In the genomic region with DNA sequence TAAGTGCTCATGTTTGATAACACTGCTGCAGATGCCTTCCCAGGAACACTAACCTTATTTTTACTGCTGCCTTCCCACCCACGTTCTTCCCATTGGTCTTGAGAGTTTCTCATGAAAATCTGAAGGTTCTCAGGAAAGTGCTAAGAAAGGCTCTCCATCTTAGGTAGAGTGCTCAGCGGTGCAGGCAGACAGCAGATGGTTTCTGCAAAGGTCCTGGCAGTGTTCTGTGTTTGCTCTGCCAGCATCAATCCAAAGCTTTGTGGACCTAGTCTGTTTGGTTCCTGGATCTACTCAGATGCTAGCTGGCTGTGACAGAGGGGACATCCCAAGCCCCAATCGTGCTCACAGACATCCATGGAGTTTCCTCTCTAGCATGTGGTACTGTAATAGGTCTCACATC, we compare ENCODE assay signal across 14 mouse cellular contexts.
DNase-seq lines count a peak whose midpoint lies in the region; ATAC-seq lines count a peak whose summit lies in the region.
"Had no signal": no experiment of that assay in that cellular context is flagged by ENCODE, and none has a peak within 500 bp of the region (broad histone marks: within the 10 kb centered on the region; RNA-seq: fewer than 3 reads in every experiment).

No protein-coding gene starts in this region.

- no peaks in the 10 kb centered on the region for H3K27me3 ChIP-seq in stomach, embryonic 16.5 days (ENCODE audit: control insufficient read depth, insufficient read depth, low read length)
- H3K27me3 ChIP-seq: CH12.LX; lung, embryonic 15.5 days; neural tube, embryonic 12.5 days had no signal

- peak; percentile 86 for ATAC-seq in cerebellum, adult (ENCODE audit: insufficient number of reproducible peaks, low FRiP score, low TSS enrichment)
- ATAC-seq in stomach, embryonic 16.5 days (ENCODE audit: insufficient read depth, low FRiP score), result peak; percentile 64; the same call in 1 of the 2 replicates
- ATAC-seq: hindbrain, postnatal 0 days had no signal

- intact Hi-C loops in left cerebral cortex, postnatal 10 days (cut with DNase I), result no loop called here

- no peak overlapping the region for H3K9ac ChIP-seq in stomach, embryonic 16.5 days (ENCODE audit: low read length)
- H3K9ac ChIP-seq: lung, embryonic 15.5 days; neural tube, embryonic 12.5 days had no signal

- no peaks in the 10 kb centered on the region for H3K36me3 ChIP-seq in stomach, embryonic 16.5 days (ENCODE audit: control insufficient read depth, insufficient read depth, low read length)
- H3K36me3 ChIP-seq: lung, embryonic 15.5 days; neural tube, embryonic 12.5 days had no signal

- WGBS in stomach, embryonic 16.5 days, result 51% methylated on average over 3 of the region's 3 CpGs

- no peak overlapping the region for H3K4me3 ChIP-seq in stomach, embryonic 16.5 days (replicated peaks; ENCODE audit: low read length)
- H3K4me3 ChIP-seq: lung, embryonic 15.5 days; neural tube, embryonic 12.5 days had no signal

- no peaks in the 10 kb centered on the region for H3K4me1 ChIP-seq in stomach, embryonic 16.5 days (ENCODE audit: control insufficient read depth, insufficient read depth, low read length)
- H3K4me1 ChIP-seq: lung, embryonic 15.5 days; neural tube, embryonic 12.5 days had no signal

- no peak for DNase-seq in cerebellum, postnatal 4 days (ENCODE audit: low spot score in 2 of 2)
- peak; percentile 25 for DNase-seq in left cerebral cortex, adult 11 months (ENCODE audit: low spot score)
- DNase-seq in left cerebral cortex, postnatal 10 days (ENCODE audit: extremely low spot score in 1 of 2, low spot score in 2 of 2), result no peak
- peak; percentile 73 to 81 for DNase-seq in cerebellum, postnatal 25 days
- DNase-seq in Muller cell, postnatal 12 days (ENCODE audit: inconsistent ontology term), result no peak
- DNase-seq in gastrocnemius, adult 18-20 months (ENCODE audit: low spot score), result no peak
- DNase-seq: heart, postnatal 36 days had no signal

- H3K9me3 ChIP-seq in stomach, embryonic 16.5 days (replicated peaks; ENCODE audit: control insufficient read depth, low read length), result no peaks in the 10 kb centered on the region
- H3K9me3 ChIP-seq: lung, embryonic 15.5 days; neural tube, embryonic 12.5 days had no signal

- 0 out of 2 replicates have a peak overlapping the region, but pooled peaks have one; percentile 9 for H3K27ac ChIP-seq in stomach, embryonic 16.5 days (ENCODE audit: low read length)
- H3K27ac ChIP-seq: hindbrain, postnatal 0 days; kidney, postnatal 0 days; lung, embryonic 15.5 days; neural tube, embryonic 12.5 days had no signal

- H3K4me2 ChIP-seq in stomach, embryonic 16.5 days (ENCODE audit: low read depth, low read length), result no peak overlapping the region
- H3K4me2 ChIP-seq: lung, embryonic 15.5 days; neural tube, embryonic 12.5 days had no signal

Comparison
In these comparisons a context has a peak if more than half of its experiments do, and no peak if none do; other contexts are left out.
1. DNase-seq: peak in left cerebral cortex, adult 11 months (single experiment) and cerebellum, postnatal 25 days (2 of 2); none in cerebellum, postnatal 4 days (0 of 2), left cerebral cortex, postnatal 10 days (0 of 2), Muller cell, postnatal 12 days (single experiment) and gastrocnemius, adult 18-20 months (single experiment).